Mouse (Mus musculus) G1E (cell line): ENCODE measurements around the gene Hsdl1.

Source experiments
- CTCF ChIP-seq: IDR thresholded peaks from 2 replicates; pipeline ENCODE4 v1.5.1; 2012; ENCODE audit warnings: low read depth, low read length, inconsistent platforms, mixed read lengths
- GATA1 ChIP-seq: IDR thresholded peaks from 2 replicates; pipeline ENCODE4 v1.6.1; 2012; ENCODE audit warnings: borderline replicate concordance, low read length, inconsistent platforms, mixed read lengths
- POLR2AphosphoS5 ChIP-seq: IDR thresholded peaks from 2 replicates; pipeline ENCODE4 v1.6.1; 2012; ENCODE audit warnings: low read depth, low read length, inconsistent platforms; ENCODE audit not compliant: insufficient replicate concordance
- TAL1 ChIP-seq: conservative IDR thresholded peaks from 2 replicates; pipeline ENCODE4 v1.6.1; 2012; ENCODE audit warnings: low read depth, low read length, inconsistent platforms, mixed read lengths

GRCm38 (mm10) chr8:119568251-119568650 is 6.7 kb downstream of the Hsdl1 start:
- TF ChIP-seq CTCF (no peak), GATA1 (no peak), TAL1 (no peak), POLR2AphosphoS5 (no peak)
